Mouse (Mus musculus) thymus, adult 2 months (tissue): ENCODE measurements at regions not wholly inside any gene's neighbourhood (a gene's known extent, or its start where the extent isn't known, plus 50 kb on each side); places are given as distances from the start of the nearest gene placed in this dataset.

ENCODE experiments used
- CTCF ChIP-seq: fragments of 200-500 bp; IDR thresholded peaks from 2 replicates; pipeline ENCODE4 v1.5.1; 2012; ENCODE audit warnings: mild to moderate bottlenecking, control low read depth, low read length, moderate library complexity, borderline replicate concordance; ENCODE audit not compliant: control insufficient read depth, poor library complexity, insufficient read depth; ENCODE audit errors: extremely low read depth
- POLR2A ChIP-seq: fragments of 200-500 bp; IDR thresholded peaks from 2 replicates; pipeline ENCODE4 v1.6.1; 2012; ENCODE audit warnings: mild to moderate bottlenecking, low read length, control low read depth, moderate library complexity; ENCODE audit not compliant: control insufficient read depth, poor library complexity, insufficient read depth; ENCODE audit errors: extremely low read depth

DNA sequence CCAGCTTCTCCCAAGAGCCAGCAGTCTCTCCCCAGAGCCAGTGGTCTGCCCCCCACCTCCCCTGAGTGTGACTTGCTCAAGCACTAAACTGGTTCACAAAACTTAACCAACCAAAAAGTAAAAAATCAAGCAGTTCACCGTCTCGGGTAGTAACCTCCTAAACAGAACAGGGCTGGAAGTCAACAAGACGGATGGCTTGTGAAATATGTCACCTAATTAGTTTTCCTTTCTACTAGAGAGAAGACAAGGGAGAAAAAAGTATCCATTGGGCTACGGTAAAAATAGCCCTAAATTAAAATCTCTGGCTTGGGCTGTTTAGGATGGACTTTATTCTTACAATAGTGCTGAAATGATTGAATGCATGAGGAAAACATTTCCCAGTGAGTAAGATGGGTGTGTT, 108.6 kb downstream of the Foxb1 start:
- no peak for TF ChIP-seq CTCF
- TF ChIP-seq POLR2A, result no peak
